Mouse (Mus musculus): ENCODE measurements around the gene Stc2.

GRCm38 (mm10) chr11:31369648-31370286 lies at the start of gene Stc2:
- no peak for TF ChIP-seq CTCF (IDR thresholded peaks at IDR 0.05; ENCODE audit: low read depth, low read length)
- no peak for TF ChIP-seq POLR2A (IDR thresholded peaks at IDR 0.05; ENCODE audit: borderline replicate concordance, low read depth, low read length)
